Mouse (Mus musculus) ES-E14 (cell line): ENCODE results near the gene Gprin1. TPM values are rescaled to one million over a fixed set of nuclear protein-coding genes. Genes with fewer than 3 reads are reported as not detected.

Experiments
- DNase-seq: peaks from one replicate; pipeline ENCODE4 v3.0.0-alpha.2; 2013; ENCODE audit warnings: low read depth, low spot score
- H3K27ac ChIP-seq: 2 replicates; pipeline ENCODE4 v1.5.1; 2012; ENCODE audit warnings: low read depth, mild to moderate bottlenecking, low read length, moderate library complexity, mixed read lengths; ENCODE audit not compliant: poor library complexity, insufficient read depth, severe bottlenecking
- H3K36me3 ChIP-seq: 2 replicates; pipeline ENCODE4 v1.6.1; 2012; ENCODE audit warnings: mild to moderate bottlenecking, low read length, moderate library complexity, mixed read lengths; ENCODE audit not compliant: control insufficient read depth, poor library complexity, insufficient read depth, severe bottlenecking
- H3K4me1 ChIP-seq, 2 experiments: fragments of 150-350 bp in 1 of 2; sonication (generic) in 1 of 2; 2 replicates each; pipeline ENCODE4 v1.6.1; 2012; ENCODE audit warnings: low read length in 2 of 2, mild to moderate bottlenecking in 1 of 2, mixed read lengths in 1 of 2; ENCODE audit not compliant: control insufficient read depth in 2 of 2, insufficient read depth in 2 of 2, poor library complexity in 1 of 2
- H3K4me3 ChIP-seq, 2 experiments: fragments of 150-350 bp in 1 of 2; sonication (generic) in 1 of 2; 2 replicates each; pipeline ENCODE4 v1.5.1; 2012; ENCODE audit warnings: low read length in 2 of 2, low read depth in 1 of 2, mild to moderate bottlenecking in 1 of 2, mixed read lengths in 1 of 2; ENCODE audit not compliant: insufficient read depth in 1 of 2, poor library complexity in 1 of 2, severe bottlenecking in 1 of 2
- H3K9ac ChIP-seq: 2 replicates; pipeline ENCODE4 v1.6.1; 2012; ENCODE audit warnings: low read depth, mild to moderate bottlenecking, low read length, mixed read lengths; ENCODE audit not compliant: poor library complexity, insufficient read depth, severe bottlenecking
- H3K9me3 ChIP-seq: fragments of 150-350 bp; sonication (generic); 2 replicates; pipeline ENCODE4 v1.6.1; 2012; ENCODE audit warnings: low read depth, mild to moderate bottlenecking, low read length; ENCODE audit not compliant: control insufficient read depth, insufficient read depth
- CHD2 ChIP-seq: IDR thresholded peaks from 2 replicates; pipeline ENCODE4 v1.6.1; 2014; ENCODE audit warnings: mild to moderate bottlenecking, low read depth, low read length, inconsistent platforms
- HCFC1 ChIP-seq: IDR thresholded peaks from 2 replicates; pipeline ENCODE4 v1.6.1; 2012; ENCODE audit warnings: low read length, inconsistent platforms, borderline replicate concordance; ENCODE audit not compliant: insufficient read depth
- MAFK ChIP-seq: IDR thresholded peaks from 2 replicates; pipeline ENCODE4 v1.6.1; 2014; ENCODE audit warnings: mild to moderate bottlenecking, low read depth, low read length, inconsistent platforms; ENCODE audit not compliant: insufficient read depth
- ZC3H11A ChIP-seq: IDR thresholded peaks from 2 replicates; pipeline ENCODE4 v1.6.1; 2012; ENCODE audit warnings: low read depth, mild to moderate bottlenecking, inconsistent platforms, low read length, borderline replicate concordance
- ZNF384 ChIP-seq: IDR thresholded peaks from 2 replicates; pipeline ENCODE4 v1.6.1; 2012; ENCODE audit warnings: low read depth, low read length, inconsistent platforms
- in situ Hi-C, 2 experiments: fragments of 600-800 bp; cut with MboI; formaldehyde crosslinking; loops; one replicate each; pipeline ENCODE4 v1.15.1; 2025; ENCODE audit warnings: low sequenced_read_pairs in 2 of 2, inconsistent platforms in 1 of 2; ENCODE audit not compliant: unreplicated experiment in 2 of 2
- total RNA-seq: library from RNA; depleted of rRNA; stranded (reverse); fragments of 300-350 nt; gene quantifications from 2 replicates; pipeline ENCODE4 v1.2.3, GENCODE M21; 2012

The Gprin1 gene
- total RNA-seq, 1 experiment = 0.58 TPM

- in situ Hi-C loops = no loop called here
- Histone ChIP-seq H3K27ac (no peak overlapping the region), H3K36me3 (no peaks in the 10 kb centered on the region), H3K4me3 (no peak overlapping the region), H3K9ac (no peak overlapping the region), H3K4me1 (peaks cover 0 to 2% of the 10 kb centered on the region in 2 experiments; a peak in 1 of 4 replicates), H3K9me3 (no peaks in the 10 kb centered on the region)
- no peak for DNase-seq
- TF ChIP-seq ZC3H11A (no peak), MAFK (no peak)
Measured at GRCm38 (mm10) chr13:54704890-54705289, 44.8 kb downstream of the Gprin1 start.

DNA sequence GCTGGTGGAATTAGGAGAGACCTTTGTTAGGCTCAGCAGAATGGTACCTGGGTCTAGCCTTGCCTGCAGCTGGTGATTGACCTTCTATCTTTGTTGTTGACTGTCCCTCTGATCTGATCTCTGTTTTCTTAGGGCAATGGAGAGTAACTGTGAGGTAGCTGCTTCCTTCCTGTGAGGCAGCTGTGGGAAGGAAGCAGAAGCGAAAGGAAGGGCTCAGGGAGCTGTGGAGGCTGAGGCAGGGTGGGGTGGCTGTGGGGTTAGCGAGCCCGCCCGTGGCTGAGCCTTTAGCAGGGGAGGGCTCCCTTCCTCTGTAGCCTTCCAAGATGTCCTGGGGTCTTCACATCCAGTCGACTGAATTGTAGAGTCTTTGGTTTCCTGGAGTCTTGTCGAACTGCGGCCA lies 47.2 kb downstream of the Gprin1 start:
- DNase-seq = no peak
- no peaks in the 10 kb centered on the region for H3K36me3 ChIP-seq

GRCm38 (mm10) chr13:54701243-54701642 lies 48.4 kb downstream of the Gprin1 start, which contains the start of gene Cdhr2:
TSS of gene Cdhr2 (plus strand) at chr13:54701461.
- in situ Hi-C loops = no loop called here
- H3K36me3 ChIP-seq = no peaks in the 10 kb centered on the region
- H3K9me3 ChIP-seq = no peaks in the 10 kb centered on the region
- no peak for TF ChIP-seq HCFC1
- no peak for TF ChIP-seq ZNF384
- no peak for TF ChIP-seq MAFK
- TF ChIP-seq ZC3H11A = no peak
- no peak for TF ChIP-seq CHD2
- no peak within 1 kb of the TSS for H3K27ac ChIP-seq
- peaks cover 0 to 2% of the 10 kb centered on the region in 2 experiments; a peak in 1 of 4 replicates for H3K4me1 ChIP-seq
- no peak within 1 kb of the TSS for H3K9ac ChIP-seq
- H3K4me3 ChIP-seq = no peak within 1 kb of the TSS
- no peak for DNase-seq

More for the DNA sequence above, 47.2 kb downstream of the Gprin1 start:
- TF ChIP-seq CHD2 (no peak), ZC3H11A (no peak), MAFK (no peak), ZNF384 (no peak), HCFC1 (no peak)
- Histone ChIP-seq H3K4me1 (peaks cover 0 to 2% of the 10 kb centered on the region in 2 experiments; a peak in 1 of 4 replicates), H3K9me3 (no peaks in the 10 kb centered on the region), H3K9ac (no peak overlapping the region), H3K27ac (no peak overlapping the region), H3K4me3 (no peak overlapping the region)
- in situ Hi-C loops = no loop called here

DNA sequence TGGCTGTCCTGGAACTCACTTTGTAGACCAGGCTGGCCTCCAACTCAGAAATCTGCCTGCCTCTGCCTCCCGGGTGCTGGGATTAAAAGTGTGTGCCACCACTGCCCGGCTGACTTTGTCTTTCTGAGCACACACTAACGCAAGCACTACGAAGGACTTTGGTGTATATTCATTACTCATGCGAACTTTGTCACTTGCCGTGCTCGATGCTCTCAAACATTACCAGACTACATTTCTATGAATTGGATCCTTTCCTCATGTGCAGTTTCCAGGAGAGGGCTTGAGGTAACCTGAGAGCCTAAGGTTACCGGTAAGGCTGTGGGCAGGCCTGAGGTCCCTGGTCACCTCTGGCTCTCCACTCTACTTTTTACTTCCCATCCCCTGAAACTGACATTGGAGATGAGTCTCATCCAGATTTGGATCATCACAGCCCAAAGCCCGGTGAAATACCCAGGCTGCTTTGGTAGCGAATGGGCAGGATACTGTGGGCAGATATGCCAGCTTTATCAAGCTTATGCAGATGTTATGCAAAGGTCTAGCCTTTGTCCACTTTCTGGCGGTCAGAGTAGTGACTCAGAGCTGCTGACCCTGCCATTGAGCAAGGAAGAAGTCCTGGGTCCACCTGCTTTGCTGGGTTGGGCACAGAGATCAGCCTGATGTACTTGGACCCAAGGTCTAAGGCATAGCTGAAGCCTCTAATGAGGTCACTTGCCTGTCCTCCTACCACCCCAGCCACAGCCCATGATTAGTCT lies 54.0 kb downstream of the Gprin1 start:
- in situ Hi-C loops = no loop called here

More for the DNA sequence above, 54.0 kb downstream of the Gprin1 start:
- Histone ChIP-seq H3K9ac (no peak overlapping the region), H3K9me3 (no peaks in the 10 kb centered on the region), H3K4me3 (no peak overlapping the region), H3K27ac (no peak overlapping the region), H3K36me3 (no peaks in the 10 kb centered on the region), H3K4me1 (peaks cover 0 to 4% of the 10 kb centered on the region in 2 experiments; a peak in 1 of 4 replicates)
- TF ChIP-seq CHD2 (no peak), HCFC1 (no peak), ZNF384 (no peak), ZC3H11A (no peak), MAFK (no peak)
- DNase-seq = no peak
